Mouse (Mus musculus): ENCODE measurements around the gene Serpina3k. TPM values are rescaled to one million over a fixed set of nuclear protein-coding genes. Genes with fewer than 3 reads are reported as not detected.
"Not testable (repeated sequence)": the region's sequence is repeated elsewhere in the genome, so short reads cannot be mapped to it uniquely, and the experiment has no call there.

Gene Serpina3k
- polyA plus RNA-seq (2011; ENCODE audit: insufficient read depth, insufficient read length, low replicate concordance, missing spikeins) = 10.8 and 39.1 TPM in 2 replicates

DNA sequence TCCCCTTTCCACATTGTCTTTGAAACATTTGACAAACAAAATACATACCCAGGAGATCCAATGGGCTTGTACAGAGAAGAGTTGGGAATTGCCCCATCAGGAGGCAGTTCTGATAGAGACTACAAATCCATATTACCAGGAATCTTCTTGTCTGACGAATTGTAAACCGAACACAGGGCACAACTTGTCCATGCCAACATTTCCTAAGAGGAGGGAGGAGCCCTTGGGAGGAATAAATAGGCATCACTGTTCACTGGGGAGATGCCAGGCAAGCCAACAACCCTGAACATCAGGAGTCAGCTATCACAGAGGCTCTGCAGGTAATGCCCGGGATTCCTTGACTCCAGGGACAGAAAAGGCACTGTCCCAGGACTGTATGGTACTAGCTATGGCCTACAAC, at the start of gene Serpina3k, which contains the start of gene Serpina3m:
Serpina3k (plus strand) TSS at position 261 of the 400 bp plus-strand sequence.
Serpina3m (plus strand) TSS at position 261 of the 400 bp plus-strand sequence.
- 78% methylated on average over 3 of the region's 3 CpGs for WGBS

DNA sequence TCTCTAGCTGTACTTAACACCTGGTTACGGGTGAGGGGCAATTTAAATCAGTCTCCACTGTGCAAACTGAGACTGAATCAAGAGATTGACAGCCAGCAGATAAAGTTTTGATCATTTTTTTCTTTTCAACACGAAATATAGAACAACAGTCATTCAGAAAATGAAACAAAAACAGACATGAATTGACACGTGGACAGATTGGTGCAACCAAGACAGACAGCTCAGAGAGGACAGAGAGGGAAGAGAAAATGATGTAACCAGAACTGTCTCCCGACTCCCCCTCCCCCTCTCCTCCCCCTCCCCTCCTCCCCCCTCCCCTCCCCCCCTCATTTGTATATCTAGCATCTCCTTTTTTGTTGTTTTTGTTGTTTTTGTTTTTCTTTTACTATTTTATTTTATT, 48.4 kb upstream of the Serpina3k start:
- Histone ChIP-seq H3K4me1 (ENCODE audit: control insufficient read depth, insufficient read depth, low read length) (no peaks in the 10 kb centered on the region), H3K4me3 (replicated peaks; ENCODE audit: control insufficient read depth, low read depth, low read length) (no peak overlapping the region), H3K27ac (ENCODE audit: control insufficient read depth, insufficient read depth, low read depth, low read length, poor library complexity) (no peak overlapping the region)
- TF ChIP-seq POLR2A (IDR thresholded peaks at IDR 0.05; ENCODE audit: borderline replicate concordance, control insufficient read depth, low read depth, low read length) = no peak
- no peak for TF ChIP-seq CTCF (IDR thresholded peaks at IDR 0.05; ENCODE audit: control insufficient read depth, insufficient read depth, low read length)
- 28% methylated on average over 4 of the region's 4 CpGs for WGBS

More for the DNA sequence above, at the start of gene Serpina3k, which contains the start of gene Serpina3m:
- not testable (repeated sequence) for H3K4me1 ChIP-seq (ENCODE audit: control insufficient read depth, insufficient read depth, low read length); H3K4me3 ChIP-seq (replicated peaks; ENCODE audit: control insufficient read depth, low read depth, low read length); H3K27ac ChIP-seq (ENCODE audit: control insufficient read depth, insufficient read depth, low read depth, low read length, poor library complexity)

DNA sequence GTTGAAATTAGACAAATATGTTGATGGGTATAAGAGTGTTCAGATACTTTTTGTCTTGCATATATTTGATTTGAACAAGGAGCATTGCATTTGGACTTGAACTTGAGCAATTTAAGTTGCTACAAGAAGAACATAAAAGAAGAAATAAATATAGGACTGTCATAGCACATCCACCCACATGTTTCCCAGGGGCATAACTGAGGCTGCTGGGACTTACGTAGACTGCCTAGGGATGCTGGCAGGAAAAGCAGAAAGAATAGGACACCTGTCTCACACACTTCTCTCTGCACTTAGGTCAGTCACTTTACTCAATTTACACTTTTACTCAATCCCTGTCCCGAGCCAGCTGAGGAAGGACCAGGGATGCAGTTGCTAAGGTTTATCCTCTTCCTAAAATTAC, 44.3 kb upstream of the Serpina3k start:
- H3K27ac ChIP-seq (ENCODE audit: control insufficient read depth, insufficient read depth, low read depth, low read length, poor library complexity) = no peak overlapping the region
- no peaks in the 10 kb centered on the region for H3K4me1 ChIP-seq (ENCODE audit: control insufficient read depth, insufficient read depth, low read length)
- no peak for TF ChIP-seq POLR2A (IDR thresholded peaks at IDR 0.05; ENCODE audit: borderline replicate concordance, control insufficient read depth, low read depth, low read length)
- no peak for TF ChIP-seq CTCF (IDR thresholded peaks at IDR 0.05; ENCODE audit: control insufficient read depth, insufficient read depth, low read length)
- WGBS = 79% methylated on average over 2 of the region's 2 CpGs
- no peak overlapping the region for H3K4me3 ChIP-seq (replicated peaks; ENCODE audit: control insufficient read depth, low read depth, low read length)

DNA sequence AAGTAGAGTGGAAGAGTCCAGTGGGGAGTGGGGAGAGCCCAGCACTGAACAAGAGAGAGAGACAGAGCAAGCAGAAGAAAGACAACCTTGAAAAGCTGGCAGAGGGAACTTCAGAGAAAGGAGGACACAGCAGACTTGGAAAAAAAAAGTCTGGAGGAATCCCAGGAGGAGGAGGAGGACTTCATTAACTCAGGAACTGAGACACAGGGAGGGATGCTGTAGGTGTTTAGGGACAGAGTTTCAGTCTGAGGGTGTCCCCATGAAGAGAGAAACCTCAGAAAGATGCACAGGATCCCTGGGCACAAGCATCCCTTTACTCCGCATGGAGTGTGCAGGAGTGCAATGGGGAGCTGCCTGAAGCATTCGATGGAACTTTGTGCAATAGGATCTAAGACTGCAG, 40.2 kb upstream of the Serpina3k start:
- TF ChIP-seq POLR2A (IDR thresholded peaks at IDR 0.05; ENCODE audit: borderline replicate concordance, control insufficient read depth, low read depth, low read length) (no peak), CTCF (IDR thresholded peaks at IDR 0.05; ENCODE audit: control insufficient read depth, insufficient read depth, low read length) (no peak)
- 86% methylated on average over 2 of the region's 2 CpGs for WGBS
- no peak overlapping the region for H3K27ac ChIP-seq (ENCODE audit: control insufficient read depth, insufficient read depth, low read depth, low read length, poor library complexity)
- no peaks in the 10 kb centered on the region for H3K4me1 ChIP-seq (ENCODE audit: control insufficient read depth, insufficient read depth, low read length)
- H3K4me3 ChIP-seq (replicated peaks; ENCODE audit: control insufficient read depth, low read depth, low read length) = no peak overlapping the region

DNA sequence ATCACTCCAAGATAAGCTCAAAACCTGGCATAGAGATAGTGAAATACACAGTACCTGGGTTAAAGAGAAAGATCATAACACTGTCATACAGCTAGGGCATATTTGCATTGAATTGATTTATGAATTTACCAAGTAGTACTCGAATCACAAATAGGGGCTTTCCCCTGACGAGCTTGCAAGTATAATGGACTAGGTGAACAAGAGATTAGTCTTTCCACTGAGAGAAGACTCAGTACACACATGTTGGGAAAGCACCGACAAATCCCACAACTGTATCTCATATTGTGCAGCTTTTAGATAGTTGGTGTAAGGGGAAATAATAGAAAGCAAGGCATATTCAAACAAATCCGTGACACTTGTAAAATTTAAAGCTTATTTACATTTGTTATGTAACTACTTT, 32.3 kb upstream of the Serpina3k start:
- Histone ChIP-seq H3K27ac (ENCODE audit: control insufficient read depth, insufficient read depth, low read depth, low read length, poor library complexity) (no peak overlapping the region), H3K4me3 (replicated peaks; ENCODE audit: control insufficient read depth, low read depth, low read length) (no peak overlapping the region), H3K4me1 (ENCODE audit: control insufficient read depth, insufficient read depth, low read length) (no peaks in the 10 kb centered on the region)
- WGBS = 74% methylated on average over 4 of the region's 4 CpGs
- TF ChIP-seq POLR2A (IDR thresholded peaks at IDR 0.05; ENCODE audit: borderline replicate concordance, control insufficient read depth, low read depth, low read length) (no peak), CTCF (IDR thresholded peaks at IDR 0.05; ENCODE audit: control insufficient read depth, insufficient read depth, low read length) (no peak)

DNA sequence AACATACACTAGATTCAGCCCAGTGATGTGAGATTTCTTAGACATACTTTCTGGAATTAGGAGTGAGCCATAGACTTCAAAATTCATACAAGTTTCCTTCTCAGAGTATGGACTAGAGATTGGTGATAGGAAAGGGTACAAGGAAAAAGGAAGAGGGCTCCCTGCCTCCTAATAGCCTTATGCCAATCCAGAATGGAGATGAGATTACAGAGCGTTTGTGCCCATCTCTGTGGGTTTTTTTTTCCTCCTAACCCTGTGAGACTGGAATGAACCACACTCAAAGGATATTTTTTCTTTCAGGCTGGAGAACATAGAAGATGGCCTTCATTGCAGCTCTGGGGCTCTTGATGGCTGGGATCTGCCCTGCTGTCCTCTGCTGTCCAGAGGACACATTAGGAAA, 24.0 kb upstream of the Serpina3k start, which contains the start of gene Serpina3j:
Serpina3j (plus strand) TSS at position 301 of the 400 bp plus-strand sequence.
- no peak for TF ChIP-seq CTCF (IDR thresholded peaks at IDR 0.05; ENCODE audit: control insufficient read depth, insufficient read depth, low read length)
- TF ChIP-seq POLR2A (IDR thresholded peaks at IDR 0.05; ENCODE audit: borderline replicate concordance, control insufficient read depth, low read depth, low read length) = no peak
- 50% methylated on average over 1 of the region's 1 CpGs for WGBS
- no peak within 1 kb of the TSS for H3K4me3 ChIP-seq (replicated peaks; ENCODE audit: control insufficient read depth, low read depth, low read length)
- H3K4me1 ChIP-seq (ENCODE audit: control insufficient read depth, insufficient read depth, low read length) = no peaks in the 10 kb centered on the region
- H3K27ac ChIP-seq (ENCODE audit: control insufficient read depth, insufficient read depth, low read depth, low read length, poor library complexity) = no peak within 1 kb of the TSS

DNA sequence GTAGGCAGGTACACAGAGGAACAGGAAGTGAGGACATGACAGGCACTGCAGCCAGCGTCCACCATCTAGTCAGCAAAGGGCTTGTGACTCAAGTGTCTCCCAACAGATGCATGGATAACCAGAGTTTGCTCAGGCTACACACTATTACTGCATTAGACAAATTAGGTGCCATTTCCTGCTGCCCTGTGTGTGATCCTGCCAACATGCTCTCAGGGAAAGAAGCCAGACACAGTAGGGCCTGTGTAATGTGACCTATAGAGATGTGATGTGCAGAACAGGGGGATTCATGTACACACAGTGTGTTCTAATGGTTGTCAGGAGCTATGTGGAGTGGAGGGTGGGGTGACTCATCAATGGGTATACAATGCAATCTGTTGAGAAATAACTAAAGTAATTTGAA, 15.8 kb upstream of the Serpina3k start:
- 39% methylated on average over 1 of the region's 1 CpGs for WGBS
- Histone ChIP-seq H3K4me3 (replicated peaks; ENCODE audit: control insufficient read depth, low read depth, low read length) (no peak overlapping the region), H3K27ac (ENCODE audit: control insufficient read depth, insufficient read depth, low read depth, low read length, poor library complexity) (no peak overlapping the region), H3K4me1 (ENCODE audit: control insufficient read depth, insufficient read depth, low read length) (no peaks in the 10 kb centered on the region)
- no peak for TF ChIP-seq POLR2A (IDR thresholded peaks at IDR 0.05; ENCODE audit: borderline replicate concordance, control insufficient read depth, low read depth, low read length)
- TF ChIP-seq CTCF (IDR thresholded peaks at IDR 0.05; ENCODE audit: control insufficient read depth, insufficient read depth, low read length) = no peak

GRCm38 (mm10) chr12:104331701-104332100, 6.6 kb upstream of the Serpina3k start:
- Histone ChIP-seq H3K27ac (ENCODE audit: control insufficient read depth, insufficient read depth, low read depth, low read length, poor library complexity) (no peak overlapping the region), H3K4me1 (ENCODE audit: control insufficient read depth, insufficient read depth, low read length) (no peaks in the 10 kb centered on the region), H3K4me3 (replicated peaks; ENCODE audit: control insufficient read depth, low read depth, low read length) (no peak overlapping the region)
- TF ChIP-seq CTCF (IDR thresholded peaks at IDR 0.05; ENCODE audit: control insufficient read depth, insufficient read depth, low read length) = no peak
- no peak for TF ChIP-seq POLR2A (IDR thresholded peaks at IDR 0.05; ENCODE audit: borderline replicate concordance, control insufficient read depth, low read depth, low read length)
- WGBS = 55% methylated on average over 1 of the region's 1 CpGs

GRCm38 (mm10) chr12:104336873-104337272, 1.4 kb upstream of the Serpina3k start:
- not testable (repeated sequence) for H3K27ac ChIP-seq (ENCODE audit: control insufficient read depth, insufficient read depth, low read depth, low read length, poor library complexity); H3K4me1 ChIP-seq (ENCODE audit: control insufficient read depth, insufficient read depth, low read length); H3K4me3 ChIP-seq (replicated peaks; ENCODE audit: control insufficient read depth, low read depth, low read length)

Measured in bone marrow, adult 2 months (tissue).